Mouse (Mus musculus): ENCODE measurements at regions not wholly inside any gene's neighbourhood (a gene's known extent, or its start where the extent isn't known, plus 50 kb on each side); places are given as distances from the start of the nearest gene placed in this dataset.
A peak's percentile ranks its signal among the peaks of the same experiment; 100 is the strongest.

DNA sequence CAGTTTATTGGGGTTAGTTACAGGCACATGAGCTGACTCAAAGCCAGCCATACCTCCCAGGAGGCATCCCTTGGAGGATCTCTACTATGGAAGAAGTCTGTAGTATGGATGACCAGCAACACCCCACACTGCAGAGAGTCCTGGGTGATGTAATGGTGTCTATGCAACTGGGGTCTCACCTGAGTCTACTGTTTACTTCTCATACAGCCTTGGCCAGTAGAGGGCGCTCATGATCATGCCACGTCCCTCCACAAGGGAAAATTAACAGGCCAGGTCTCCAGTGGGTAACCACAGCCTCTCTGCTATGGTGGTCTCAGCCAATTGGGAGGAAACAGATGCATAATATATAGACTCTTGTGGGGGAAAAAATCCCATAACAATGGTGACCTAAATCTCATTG, 111.7 kb downstream of the Cdh26 start:
- DNase-seq (ENCODE audit: low spot score in 2 of 2), result peak; percentile 35 to 60

GRCm38 (mm10) chr2:178544411-178544810, 114.1 kb downstream of the Cdh26 start:
- no peak for DNase-seq (ENCODE audit: low spot score in 2 of 2)

DNA sequence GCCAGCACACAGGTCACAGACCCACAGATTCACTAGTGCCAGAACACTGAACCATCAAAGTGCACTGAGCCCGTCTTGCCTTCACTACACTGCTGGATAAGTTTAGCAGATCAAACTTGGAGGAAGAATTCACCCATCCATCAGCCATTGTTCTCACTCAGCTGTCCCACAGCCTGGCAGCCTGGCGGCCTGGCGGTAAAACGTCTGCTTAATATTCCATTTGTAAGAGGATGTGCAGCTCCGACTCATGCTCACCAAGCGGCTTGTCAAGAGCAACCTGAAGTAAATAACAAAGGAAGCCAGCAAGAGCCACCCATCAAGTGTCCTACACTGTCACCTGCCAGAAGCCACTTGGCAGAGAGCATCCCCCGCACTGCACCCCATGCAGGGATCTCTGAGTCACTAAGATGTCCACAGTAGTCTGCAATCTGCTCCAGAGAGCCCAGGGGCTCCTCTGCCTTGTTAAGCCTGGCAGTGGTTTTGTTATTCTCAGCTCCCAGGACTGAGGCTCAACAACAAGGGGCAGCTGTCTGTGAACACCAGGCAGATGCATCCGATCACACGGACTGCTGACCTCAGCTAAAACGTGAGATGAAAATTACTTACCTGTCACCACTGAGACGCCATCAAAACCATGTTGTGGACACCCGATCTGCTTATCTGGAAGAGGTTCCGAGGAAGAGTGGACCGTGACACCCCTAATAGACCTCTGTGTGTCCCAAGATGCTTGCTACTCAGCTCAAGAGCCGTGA, 115.4 kb downstream of the Cdh26 start:
- no peak for DNase-seq (ENCODE audit: low spot score in 2 of 2)

DNA sequence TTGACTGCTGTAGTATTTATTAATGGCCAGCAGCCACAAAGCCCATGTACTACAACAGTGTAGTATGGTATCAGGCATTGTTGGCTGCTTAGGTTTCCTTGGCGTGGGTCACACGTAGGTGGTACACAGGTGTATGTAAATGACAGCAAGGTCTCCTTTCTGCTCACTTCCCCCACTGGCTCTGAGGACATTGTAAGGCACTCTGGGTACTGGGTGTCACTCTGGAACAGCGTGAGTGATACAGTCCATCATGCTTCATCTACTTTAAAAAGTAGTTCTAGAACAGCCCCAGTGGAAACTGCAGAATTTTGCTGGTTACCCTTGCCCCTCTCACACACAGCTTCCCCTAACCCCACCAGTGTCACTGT, 116.0 kb downstream of the Cdh26 start:
- DNase-seq (ENCODE audit: low spot score in 2 of 2), result no peak

DNA sequence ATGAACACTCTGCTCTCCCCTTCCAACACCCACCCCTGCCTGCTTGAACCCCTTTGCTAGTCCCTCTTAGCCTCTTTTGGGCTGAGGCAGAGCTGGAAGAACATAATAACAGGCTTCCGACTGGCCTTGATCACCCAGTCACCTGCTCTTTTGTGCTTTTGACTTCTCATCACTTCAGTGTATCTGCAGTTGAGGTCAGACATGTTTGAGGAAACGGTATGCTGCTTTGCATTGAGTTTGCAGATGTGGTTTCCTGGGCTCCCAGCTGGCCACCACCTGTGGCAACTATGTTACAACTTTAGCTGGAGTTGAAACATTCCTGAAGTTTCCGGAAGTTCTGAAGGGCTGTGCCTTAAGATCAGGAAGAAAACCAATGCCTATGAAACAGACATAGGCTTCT, 116.6 kb downstream of the Cdh26 start:
- DNase-seq (ENCODE audit: low spot score in 2 of 2), result no peak

- DNase-seq (ENCODE audit: low spot score in 2 of 2), result no peak
Observed at GRCm38 (mm10) chr2:178548937-178549336, 118.6 kb downstream of the Cdh26 start.

GRCm38 (mm10) chr2:178553736-178554135, 123.4 kb downstream of the Cdh26 start:
- no peak for DNase-seq (ENCODE audit: low spot score in 2 of 2)

DNA sequence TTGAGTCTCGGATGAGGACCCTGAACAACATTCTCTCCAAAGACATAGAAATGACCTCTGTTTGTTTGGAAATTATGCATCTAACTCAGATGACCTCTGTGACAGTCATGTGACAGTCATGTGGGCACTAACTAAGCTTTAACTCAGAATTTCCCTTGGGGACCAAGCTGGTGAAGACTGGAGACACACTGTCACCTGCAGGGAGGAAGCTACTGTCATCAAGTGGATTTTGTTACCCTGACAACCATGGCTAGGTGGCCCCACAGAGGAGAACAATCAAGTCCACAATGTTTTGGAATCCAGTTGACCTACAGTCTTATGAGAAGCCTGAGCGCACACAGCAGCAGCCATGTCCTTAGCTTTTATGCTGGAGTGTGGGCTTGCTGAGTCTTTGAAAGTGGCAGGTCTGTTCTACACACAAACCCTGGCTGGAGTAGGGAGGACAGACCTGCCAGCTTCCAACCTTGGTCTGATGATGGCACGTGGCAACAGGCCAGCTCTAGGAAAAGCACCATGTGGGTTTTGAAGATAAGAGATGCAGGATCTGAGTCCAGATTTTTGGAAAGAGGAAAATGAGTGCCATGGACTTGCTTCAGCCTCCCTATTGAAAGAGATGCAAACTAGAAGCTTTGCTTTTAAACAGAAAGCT, 125.5 kb downstream of the Cdh26 start:
- DNase-seq (ENCODE audit: low spot score in 2 of 2), result peak in 1 of 2 experiments; percentile 11

- no peak for DNase-seq (ENCODE audit: low spot score in 2 of 2)
Observed at GRCm38 (mm10) chr2:178557934-178558333, 127.6 kb downstream of the Cdh26 start.

DNA sequence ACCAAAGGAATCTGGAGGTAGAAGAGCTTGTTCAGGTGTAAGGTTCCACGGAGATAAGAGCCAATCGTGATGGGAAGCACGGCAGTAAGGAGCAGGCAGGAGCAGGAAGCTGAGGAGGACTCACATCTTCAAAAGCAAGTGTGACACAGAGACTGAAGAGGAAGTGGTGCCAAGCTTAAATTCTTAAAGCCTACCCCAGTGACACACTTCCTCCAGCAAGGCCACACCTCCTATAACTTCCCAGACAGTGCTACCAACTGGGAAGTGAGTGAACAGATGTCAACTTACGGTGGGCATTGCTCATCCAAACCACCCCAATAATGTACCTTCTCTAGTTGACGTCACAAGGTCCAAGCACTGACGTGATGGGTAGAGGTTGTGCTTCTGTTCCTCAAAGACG, 133.0 kb downstream of the Cdh26 start:
- no peak for DNase-seq (ENCODE audit: low spot score in 2 of 2)

GRCm38 (mm10) chr2:178565368-178565818, 135.1 kb downstream of the Cdh26 start:
- no peak for DNase-seq (ENCODE audit: low spot score in 2 of 2)

DNA sequence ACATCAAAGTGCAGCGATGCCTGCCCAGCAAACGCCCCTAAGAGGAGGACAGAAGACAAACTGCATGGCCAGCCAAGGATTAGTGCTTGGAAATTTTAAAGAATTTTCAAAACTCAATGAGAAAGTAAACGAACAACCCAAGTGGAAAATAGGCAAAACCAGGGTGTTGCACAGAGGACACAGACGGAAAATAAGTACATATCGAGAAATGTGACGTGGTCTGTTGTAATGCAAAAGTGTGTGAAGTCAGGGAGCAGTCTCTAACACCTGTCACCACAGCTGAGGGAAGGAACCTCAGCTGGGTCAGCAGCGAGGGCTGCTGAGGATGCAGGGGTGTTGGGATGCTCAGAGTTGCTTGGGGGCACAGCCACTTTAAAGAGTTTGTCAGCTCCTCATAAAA, 137.2 kb downstream of the Cdh26 start:
- no peak for DNase-seq (ENCODE audit: low spot score in 2 of 2)

- peak in 1 of 2 experiments; percentile 32 for DNase-seq (ENCODE audit: low spot score in 2 of 2)
Observed at GRCm38 (mm10) chr2:178572301-178572700, 142.0 kb downstream of the Cdh26 start.

DNA sequence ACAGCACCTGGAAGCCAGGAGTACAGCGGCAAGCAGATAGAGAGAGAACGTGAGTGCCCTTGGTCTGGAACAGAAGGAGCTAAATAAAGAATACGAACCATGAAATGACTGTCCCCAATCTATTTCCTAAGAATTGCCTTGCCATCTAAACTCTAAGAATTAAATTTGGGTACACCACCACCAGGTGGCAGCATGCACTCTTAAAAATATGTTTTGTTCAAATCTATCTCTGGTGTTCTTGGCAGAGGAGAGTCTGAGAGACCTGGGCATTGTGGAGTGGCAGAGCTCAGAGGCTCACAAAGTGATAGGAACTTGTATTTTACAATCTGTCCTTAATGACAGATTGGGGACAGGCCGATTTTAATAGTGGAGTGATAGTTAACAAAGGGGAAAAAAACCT, 144.5 kb downstream of the Cdh26 start:
- DNase-seq (ENCODE audit: low spot score in 2 of 2), result peak; percentile 63 to 67

GRCm38 (mm10) chr2:178575403-178575802, 145.1 kb downstream of the Cdh26 start:
- DNase-seq (ENCODE audit: low spot score in 2 of 2), result no peak

DNA sequence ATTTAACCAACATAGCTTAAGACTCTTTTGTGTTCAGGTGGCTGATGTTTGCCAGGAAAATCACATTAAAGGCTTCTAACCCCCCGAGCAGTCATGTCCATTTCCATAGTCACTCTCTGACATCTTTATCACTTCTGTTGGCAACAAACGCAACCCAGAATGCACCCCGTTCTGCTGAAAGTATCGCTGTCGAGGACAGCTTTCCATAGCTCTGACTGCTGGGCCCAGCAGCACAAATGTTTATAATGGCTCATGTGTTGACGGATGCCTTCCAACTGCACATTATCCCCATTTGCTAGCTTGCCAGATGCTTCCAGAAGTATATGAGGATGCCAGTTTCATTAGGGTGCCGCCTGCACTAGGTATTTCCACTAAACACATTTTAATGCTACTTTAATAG, 145.7 kb downstream of the Cdh26 start:
- DNase-seq (ENCODE audit: low spot score in 2 of 2), result no peak

- no peak for DNase-seq (ENCODE audit: low spot score in 2 of 2)
Observed at GRCm38 (mm10) chr2:178579571-178579970, 149.2 kb downstream of the Cdh26 start.

DNA sequence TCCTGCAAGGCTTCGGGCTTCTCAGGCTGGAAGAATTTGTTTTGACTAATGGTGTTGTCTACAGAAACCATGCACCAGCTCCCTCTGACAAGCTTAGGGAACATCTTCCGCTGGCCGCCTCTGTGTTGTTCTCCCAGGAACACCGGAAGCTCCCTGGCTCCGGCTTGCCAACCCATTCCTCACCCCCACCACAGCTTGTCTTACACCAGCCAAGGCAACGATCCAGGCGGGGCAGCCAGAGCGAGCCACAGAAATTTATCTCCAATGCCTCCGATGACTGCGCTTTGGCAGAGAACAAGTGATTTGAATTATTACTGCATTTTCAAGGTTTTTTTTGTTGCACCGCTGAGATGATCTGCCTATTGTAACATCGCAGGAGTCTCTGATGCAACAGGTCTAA, 151.0 kb downstream of the Cdh26 start:
- peak; percentile 27 to 54 for DNase-seq (ENCODE audit: low spot score in 2 of 2)

DNA sequence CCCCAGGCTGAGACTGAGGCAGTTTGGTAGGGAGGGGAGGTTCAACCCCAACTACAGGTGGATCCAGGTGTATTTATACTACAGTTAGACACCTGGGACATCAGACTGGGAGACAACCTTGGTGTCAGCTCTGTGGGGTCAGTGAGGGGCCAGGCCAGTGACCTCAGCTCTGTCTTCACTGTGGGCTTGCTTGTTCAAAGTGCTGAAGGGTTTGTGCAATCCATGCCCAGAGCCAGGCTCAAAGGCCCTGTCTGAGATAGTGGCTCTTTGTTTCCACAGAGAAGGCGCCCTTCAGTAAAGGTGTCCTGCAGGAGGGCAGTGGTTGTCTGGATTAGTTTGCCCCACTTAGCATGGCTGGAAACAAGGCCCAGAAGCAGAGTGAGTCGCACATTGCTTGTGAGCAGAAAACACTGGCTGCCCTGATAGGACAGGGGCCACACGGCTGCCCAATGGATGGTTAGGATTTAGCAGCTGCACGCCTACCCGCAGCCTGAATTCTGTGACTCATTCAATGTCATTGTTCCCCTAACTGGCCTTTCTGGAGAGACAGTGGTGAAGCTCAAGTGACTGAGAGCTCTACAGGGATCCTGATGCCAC, 154.7 kb downstream of the Cdh26 start:
- DNase-seq (ENCODE audit: low spot score in 2 of 2), result no peak

- no peak for DNase-seq (ENCODE audit: low spot score in 2 of 2)
Observed at GRCm38 (mm10) chr2:178587134-178587636, 156.9 kb downstream of the Cdh26 start.

- no peak for DNase-seq (ENCODE audit: low spot score in 2 of 2)
Observed at GRCm38 (mm10) chr2:178593743-178594142, 163.4 kb downstream of the Cdh26 start.

DNA sequence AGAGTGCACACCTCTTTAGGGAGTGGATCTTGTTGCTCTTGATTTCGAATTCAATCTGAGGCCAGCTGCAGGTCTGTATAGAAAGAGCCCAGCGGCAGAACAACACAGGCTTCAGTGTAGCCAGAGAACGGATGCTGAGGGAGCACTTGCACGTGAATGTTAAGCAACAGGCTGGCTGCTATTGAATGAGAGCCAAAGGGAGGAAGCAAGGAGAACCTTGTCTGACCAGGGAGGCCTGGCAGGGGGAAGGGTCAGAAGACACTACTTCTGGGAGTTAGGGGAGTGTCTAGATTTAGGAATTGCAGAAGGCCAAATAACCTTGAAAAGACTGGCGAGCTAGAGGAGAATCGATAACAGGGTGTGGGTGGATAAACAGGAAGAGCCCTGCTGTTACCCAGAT, 163.8 kb downstream of the Cdh26 start:
- no peak for DNase-seq (ENCODE audit: low spot score in 2 of 2)
